Mouse (Mus musculus) neural tube, embryonic 12.5 days (tissue): ENCODE data around the gene 1700007K13Rik. TPM values are rescaled to one million over a fixed set of nuclear protein-coding genes. Genes with fewer than 3 reads are reported as not detected.

ENCODE experiments used
- ATAC-seq: fragments of 200-750 bp; cut with Nextera tagmentation; 2 replicates; pipeline ENCODE4 v1.8.0; 2017; ENCODE audit warnings: low read depth, mild to moderate bottlenecking, moderate TSS enrichment, moderate library complexity; ENCODE audit not compliant: low FRiP score
- H3K27ac ChIP-seq: fragments of 300-500 bp; sonication (generic); 2 replicates; pipeline ENCODE4 v1.5.1; 2016
- H3K27me3 ChIP-seq: fragments of 300-500 bp; sonication (generic); replicated peaks from 2 replicates; pipeline ENCODE4 v1.6.1; 2016; ENCODE audit warnings: mild to moderate bottlenecking
- H3K36me3 ChIP-seq: fragments of 300-500 bp; sonication (generic); 2 replicates; pipeline ENCODE4 v1.6.1; 2016; ENCODE audit warnings: mild to moderate bottlenecking
- H3K4me1 ChIP-seq: fragments of 300-500 bp; sonication (generic); 2 replicates; pipeline ENCODE4 v1.6.1; 2016
- H3K4me2 ChIP-seq: fragments of 300-500 bp; sonication (generic); replicated peaks from 2 replicates; pipeline ENCODE4 v1.6.1; 2016; ENCODE audit warnings: mild to moderate bottlenecking
- H3K4me3 ChIP-seq: fragments of 300-500 bp; sonication (generic); 2 replicates; pipeline ENCODE4 v1.5.1; 2016
- H3K9ac ChIP-seq: fragments of 300-500 bp; sonication (generic); 2 replicates; pipeline ENCODE4 v1.6.1; 2016; ENCODE audit warnings: mild to moderate bottlenecking
- H3K9me3 ChIP-seq: fragments of 300-500 bp; sonication (generic); 2 replicates; pipeline ENCODE4 v1.6.1; 2016; ENCODE audit warnings: mild to moderate bottlenecking
- WGBS: fragments of 180-500 bp; shearing (Covaris S2); methylation state at CpG from one replicate; pipeline ENCODE4 v1.1.7; 2016; 5-methylcytosine and 5-hydroxymethylcytosine counted together
- polyA plus RNA-seq: library from polyadenylated mRNA; unstranded; fragments of >200 nt; fragmentation: Nextera tagmentation; extraction: Ambion mirVana; gene quantifications from 2 replicates; pipeline ENCODE4 v1.2.1, GENCODE M21; 2016

The 1700007K13Rik gene
- polyA plus RNA-seq, 1 experiment from 2014 or later: 1.5 TPM

GRCm38 (mm10) chr2:28464919-28465318 lies 1.2 kb downstream of the 1700007K13Rik start:
- 77% methylated on average over 9 of the region's 9 CpGs for WGBS
- ATAC-seq: no peak
- Histone ChIP-seq H3K27me3 (peaks cover 4% of the 10 kb centered on the region; the same call in 1 of the 2 replicates), H3K36me3 (peaks cover 9% of the 10 kb centered on the region), H3K4me1 (peaks cover 22% of the 10 kb centered on the region), H3K4me3 (no peak overlapping the region), H3K9me3 (no peaks in the 10 kb centered on the region), H3K27ac (no peak overlapping the region), H3K4me2 (no peak overlapping the region), H3K9ac (no peak overlapping the region)

GRCm38 (mm10) chr2:28463919-28464318 lies 2.2 kb downstream of the 1700007K13Rik start:
- no peak for ATAC-seq
- Histone ChIP-seq H3K4me3 (no peak overlapping the region), H3K27me3 (peaks cover 4% of the 10 kb centered on the region; the same call in 1 of the 2 replicates), H3K4me2 (no peak overlapping the region), H3K9ac (no peak overlapping the region), H3K36me3 (no peaks in the 10 kb centered on the region), H3K4me1 (peaks cover 16% of the 10 kb centered on the region), H3K9me3 (no peaks in the 10 kb centered on the region), H3K27ac (no peak overlapping the region)
- 49% methylated on average over 3 of the region's 3 CpGs for WGBS

GRCm38 (mm10) chr2:28456616-28457015 lies 9.5 kb downstream of the 1700007K13Rik start:
- Histone ChIP-seq H3K4me3 (no peak overlapping the region), H3K9ac (no peak overlapping the region), H3K4me1 (no peaks in the 10 kb centered on the region), H3K9me3 (no peaks in the 10 kb centered on the region), H3K4me2 (no peak overlapping the region), H3K27ac (no peak overlapping the region), H3K27me3 (no peaks in the 10 kb centered on the region), H3K36me3 (peaks cover 22% of the 10 kb centered on the region)
- ATAC-seq: no peak
- 74% methylated on average over 1 of the region's 1 CpGs for WGBS

- no peaks in the 10 kb centered on the region for H3K27me3 ChIP-seq
- no peak overlapping the region for H3K4me3 ChIP-seq
- H3K27ac ChIP-seq: no peak overlapping the region
- no peaks in the 10 kb centered on the region for H3K4me1 ChIP-seq
- peaks cover 38% of the 10 kb centered on the region for H3K36me3 ChIP-seq
- 93% methylated on average over 6 of the region's 6 CpGs for WGBS
- H3K4me2 ChIP-seq: no peak overlapping the region
- ATAC-seq: no peak
- no peaks in the 10 kb centered on the region for H3K9me3 ChIP-seq
- H3K9ac ChIP-seq: no peak overlapping the region
These were observed 12.6 kb downstream of the 1700007K13Rik start for GRCm38 (mm10) chr2:28453539-28453938.

- Histone ChIP-seq H3K4me1 (peaks cover 9% of the 10 kb centered on the region; the same call in 1 of the 2 replicates), H3K4me2 (no peak overlapping the region), H3K36me3 (peaks cover 38% of the 10 kb centered on the region), H3K9ac (no peak overlapping the region), H3K27me3 (no peaks in the 10 kb centered on the region), H3K27ac (no peak overlapping the region), H3K4me3 (no peak overlapping the region), H3K9me3 (no peaks in the 10 kb centered on the region)
- WGBS: 92% methylated on average over 11 of the region's 11 CpGs
- no peak for ATAC-seq
These were observed 14.5 kb downstream of the 1700007K13Rik start for GRCm38 (mm10) chr2:28451663-28452062.

GRCm38 (mm10) chr2:28447315-28447670 lies 18.8 kb downstream of the 1700007K13Rik start:
- Histone ChIP-seq H3K9me3 (no peaks in the 10 kb centered on the region), H3K4me1 (peaks cover 9% of the 10 kb centered on the region; the same call in 1 of the 2 replicates), H3K36me3 (peaks cover 23% of the 10 kb centered on the region; the same call in 1 of the 2 replicates), H3K9ac (peak overlapping the region; percentile 83), H3K27ac (no peak overlapping the region), H3K27me3 (no peaks in the 10 kb centered on the region), H3K4me3 (peak overlapping the region; percentile 78), H3K4me2 (peak overlapping the region; percentile 93)
- WGBS: 6% methylated on average over 11 of the region's 11 CpGs
- ATAC-seq: peak; percentile 63

- no peaks in the 10 kb centered on the region for H3K9me3 ChIP-seq
- H3K4me1 ChIP-seq: peaks cover 9% of the 10 kb centered on the region; the same call in 1 of the 2 replicates
- peak within 1 kb of the TSS; percentile 83 for H3K9ac ChIP-seq
- under 1% methylated on average over 116 of the region's 118 CpGs for WGBS
- H3K27me3 ChIP-seq: no peaks in the 10 kb centered on the region
- peak within 1 kb of the TSS; percentile 78 for H3K4me3 ChIP-seq
- peak; percentile 73 for ATAC-seq
- 0 out of 2 replicates have a peak within 1 kb of the TSS, but pooled peaks have one; percentile 7 for H3K27ac ChIP-seq
- H3K4me2 ChIP-seq: peak within 1 kb of the TSS; percentile 93
- peaks cover 17% of the 10 kb centered on the region; the same call in 1 of the 2 replicates for H3K36me3 ChIP-seq
These were observed 19.4 kb downstream of the 1700007K13Rik start, which contains the start of gene Ppp1r26 for GRCm38 (mm10) chr2:28446515-28447314. Ppp1r26 (plus strand) TSS chr2:28446800.

- Histone ChIP-seq H3K4me1 (peaks cover 9% of the 10 kb centered on the region; the same call in 1 of the 2 replicates), H3K27me3 (no peaks in the 10 kb centered on the region), H3K9ac (peak overlapping the region; percentile 83), H3K36me3 (peaks cover 11% of the 10 kb centered on the region; the same call in 1 of the 2 replicates), H3K4me3 (peak overlapping the region; percentile 78), H3K4me2 (peak overlapping the region; percentile 93), H3K9me3 (no peaks in the 10 kb centered on the region), H3K27ac (no peak overlapping the region)
- no peak; the same call in 1 of the 2 replicates for ATAC-seq
- 2% methylated on average over 5 of the region's 5 CpGs for WGBS
These were observed 20.0 kb downstream of the 1700007K13Rik start for GRCm38 (mm10) chr2:28446181-28446514.

- no peaks in the 10 kb centered on the region for H3K27me3 ChIP-seq
- no peak for ATAC-seq
- H3K9me3 ChIP-seq: no peaks in the 10 kb centered on the region
- H3K4me2 ChIP-seq: no peak overlapping the region
- no peak overlapping the region for H3K27ac ChIP-seq
- H3K4me3 ChIP-seq: no peak overlapping the region
- H3K4me1 ChIP-seq: peaks cover 9% of the 10 kb centered on the region; the same call in 1 of the 2 replicates
- H3K9ac ChIP-seq: no peak overlapping the region
- 90% methylated on average over 4 of the region's 4 CpGs for WGBS
- peaks cover 2% of the 10 kb centered on the region; the same call in 1 of the 2 replicates for H3K36me3 ChIP-seq
These were observed 21.1 kb downstream of the 1700007K13Rik start for GRCm38 (mm10) chr2:28445082-28445481.

- H3K27me3 ChIP-seq: no peaks in the 10 kb centered on the region
- H3K27ac ChIP-seq: no peak overlapping the region
- ATAC-seq: no peak
- H3K4me3 ChIP-seq: no peak overlapping the region
- no peaks in the 10 kb centered on the region for H3K9me3 ChIP-seq
- no peak overlapping the region for H3K4me2 ChIP-seq
- WGBS: 76% methylated on average over 6 of the region's 6 CpGs
- no peaks in the 10 kb centered on the region for H3K36me3 ChIP-seq
- H3K9ac ChIP-seq: no peak overlapping the region
- no peaks in the 10 kb centered on the region for H3K4me1 ChIP-seq
These were observed 25.3 kb downstream of the 1700007K13Rik start for GRCm38 (mm10) chr2:28440842-28441241.

- ATAC-seq: no peak
- Histone ChIP-seq H3K9ac (no peak overlapping the region), H3K4me1 (peaks cover 4% of the 10 kb centered on the region; the same call in 1 of the 2 replicates), H3K4me2 (no peak overlapping the region), H3K36me3 (no peaks in the 10 kb centered on the region), H3K27me3 (no peaks in the 10 kb centered on the region), H3K9me3 (no peaks in the 10 kb centered on the region), H3K27ac (no peak overlapping the region), H3K4me3 (no peak overlapping the region)
- 91% methylated on average over 11 of the region's 11 CpGs for WGBS
These were observed 30.7 kb downstream of the 1700007K13Rik start for GRCm38 (mm10) chr2:28435401-28435800.

GRCm38 (mm10) chr2:28433512-28433911 lies 32.6 kb downstream of the 1700007K13Rik start:
- H3K4me1 ChIP-seq: peaks cover 4% of the 10 kb centered on the region; the same call in 1 of the 2 replicates
- no peak overlapping the region for H3K4me2 ChIP-seq
- H3K27ac ChIP-seq: no peak overlapping the region
- no peaks in the 10 kb centered on the region for H3K9me3 ChIP-seq
- no peaks in the 10 kb centered on the region for H3K27me3 ChIP-seq
- H3K36me3 ChIP-seq: no peaks in the 10 kb centered on the region
- no peak overlapping the region for H3K9ac ChIP-seq
- no peak overlapping the region for H3K4me3 ChIP-seq
- WGBS: 0% methylated on average over 1 of the region's 2 CpGs
- no peak for ATAC-seq
